Mouse (Mus musculus): ENCODE data around the gene Klhl33. TPM values are rescaled to one million over a fixed set of nuclear protein-coding genes. Genes with fewer than 3 reads are reported as not detected.
"Not testable (repeated sequence)": the region's sequence is repeated elsewhere in the genome, so short reads cannot be mapped to it uniquely, and the experiment has no call there.

The Klhl33 gene
- total and polyA plus RNA-seq, 3 experiments: 0.45 to 1.0 (median 0.46) TPM

DNA sequence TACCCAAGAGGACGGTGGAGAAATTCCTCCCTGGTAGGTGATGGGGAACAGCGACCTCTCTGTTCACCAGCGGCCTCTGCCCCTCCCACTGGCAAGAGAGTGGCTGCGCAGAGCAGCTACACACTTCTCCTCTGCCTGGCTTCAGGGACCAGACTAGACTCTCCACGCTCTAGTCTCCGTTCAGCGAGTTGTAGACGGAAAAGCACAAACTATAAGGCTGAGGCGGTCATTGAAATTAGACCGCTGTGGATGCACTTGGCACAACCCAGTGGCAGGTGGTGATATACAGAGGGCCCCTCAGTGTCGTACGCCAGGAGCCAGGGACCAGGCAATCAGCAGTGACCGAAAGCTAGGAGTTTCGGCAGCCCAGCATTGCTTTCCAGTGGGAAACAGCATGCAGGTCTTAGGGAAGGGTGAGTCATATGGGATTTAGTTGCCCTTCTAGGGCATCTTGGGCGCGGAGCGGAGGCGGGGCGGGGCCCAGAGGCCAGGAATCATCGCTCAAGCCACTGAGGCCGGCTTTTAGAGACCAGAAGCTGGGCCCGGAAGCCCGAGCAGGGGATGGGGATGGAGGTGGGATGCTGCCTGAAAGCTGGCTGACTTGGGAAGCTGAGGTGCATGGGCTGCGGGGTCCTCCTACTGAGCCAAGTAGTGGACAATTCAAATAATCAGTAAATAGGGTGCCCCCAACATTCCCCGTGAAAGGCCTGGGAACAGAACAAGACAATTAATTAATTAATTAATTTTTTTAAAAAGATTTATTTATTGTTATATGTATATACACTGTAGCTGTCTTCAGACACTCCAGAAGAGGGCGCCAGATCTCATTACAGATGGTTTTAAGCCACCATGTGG, 6.9 kb upstream of the Klhl33 start:
- peak; percentile 57 for DNase-seq

DNA sequence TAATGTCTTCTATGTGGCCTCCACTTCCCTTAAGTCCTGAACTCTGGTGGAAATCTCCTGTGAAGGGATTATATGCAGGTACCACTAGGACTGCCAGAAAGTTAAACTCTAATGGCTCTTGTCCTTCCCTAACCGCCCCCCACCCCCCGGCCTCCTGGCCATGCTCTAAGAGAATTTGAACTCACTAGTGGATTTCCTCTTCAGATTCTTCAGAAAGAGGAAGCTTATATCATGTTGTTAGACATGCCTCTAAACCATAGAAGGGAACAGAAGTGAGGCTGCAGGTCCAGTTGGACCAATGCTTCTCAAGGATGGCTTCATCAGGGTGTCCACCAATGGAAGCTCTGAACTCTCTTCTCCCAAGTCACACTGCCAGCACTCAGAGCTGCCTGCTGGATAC, 685 bp upstream of the Klhl33 start:
- not testable (repeated sequence) for DNase-seq

DNA sequence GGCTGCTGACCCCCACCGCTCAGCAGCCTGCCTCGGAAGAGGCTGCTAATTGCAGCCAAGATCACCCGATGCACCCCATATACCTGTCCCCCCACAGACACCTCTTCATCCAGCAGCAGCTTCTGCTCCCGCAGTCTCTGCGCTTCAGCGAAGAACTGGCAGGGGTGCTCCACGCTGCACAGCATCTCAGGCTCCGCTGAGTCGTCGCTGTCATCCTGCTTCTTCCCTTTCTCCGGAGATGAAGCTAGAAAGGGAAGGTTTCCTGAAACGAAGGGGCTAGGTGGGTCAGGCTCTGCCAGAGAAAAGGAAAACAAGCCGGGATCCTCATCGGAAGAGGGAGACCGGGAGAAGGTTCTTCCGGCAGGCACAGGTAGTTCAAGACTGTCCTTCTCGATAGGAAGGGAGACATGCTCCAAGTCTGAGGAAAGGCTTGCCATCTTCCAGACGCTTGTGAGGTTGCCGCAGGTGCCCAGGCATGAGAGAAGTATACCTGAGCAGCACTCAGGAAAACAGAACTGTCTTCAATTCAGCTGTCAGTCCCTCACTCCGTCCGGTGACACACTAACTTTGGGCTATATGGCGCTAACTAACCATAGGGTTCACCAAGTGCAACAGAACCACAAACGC, 447 bp downstream of the Klhl33 start:
- DNase-seq: peak; percentile 29

DNA sequence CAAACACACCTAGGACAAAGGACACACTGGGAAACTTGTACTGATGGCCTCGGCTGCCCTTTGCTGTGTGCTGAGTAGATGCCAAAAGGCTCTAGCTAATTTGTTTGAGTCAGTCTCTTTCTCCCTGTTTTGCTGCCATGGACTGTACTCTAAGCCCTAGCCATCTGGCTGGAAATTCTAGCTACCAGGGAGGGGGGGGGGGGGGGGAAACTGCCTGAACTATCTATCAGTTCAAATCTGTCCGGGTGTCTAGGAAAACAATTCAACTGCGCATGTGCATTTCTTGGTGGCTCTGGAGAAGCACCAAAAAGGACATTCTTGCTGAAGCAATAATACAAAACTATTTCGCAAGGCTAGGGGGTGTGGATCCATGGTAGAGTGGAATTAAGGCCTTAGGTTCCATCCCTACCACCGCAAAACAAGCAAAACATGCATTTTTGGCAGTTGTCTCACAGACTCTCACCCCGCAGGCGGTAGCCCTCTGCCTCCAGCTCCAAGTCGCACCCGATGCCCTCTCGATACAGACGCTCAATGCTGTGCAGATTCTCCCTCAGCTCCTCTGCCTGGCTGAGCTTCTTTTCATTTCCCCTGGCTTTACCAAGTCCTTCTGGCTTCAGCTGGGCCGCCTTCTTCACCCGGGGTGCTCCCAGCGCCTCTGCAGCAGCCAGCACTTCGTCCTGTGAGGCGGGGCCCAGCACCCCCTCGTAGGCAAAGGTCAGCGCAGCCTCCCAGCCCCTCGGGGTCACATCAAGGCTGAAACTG, 1.1 kb downstream of the Klhl33 start:
- peak; percentile 81 for DNase-seq

DNA sequence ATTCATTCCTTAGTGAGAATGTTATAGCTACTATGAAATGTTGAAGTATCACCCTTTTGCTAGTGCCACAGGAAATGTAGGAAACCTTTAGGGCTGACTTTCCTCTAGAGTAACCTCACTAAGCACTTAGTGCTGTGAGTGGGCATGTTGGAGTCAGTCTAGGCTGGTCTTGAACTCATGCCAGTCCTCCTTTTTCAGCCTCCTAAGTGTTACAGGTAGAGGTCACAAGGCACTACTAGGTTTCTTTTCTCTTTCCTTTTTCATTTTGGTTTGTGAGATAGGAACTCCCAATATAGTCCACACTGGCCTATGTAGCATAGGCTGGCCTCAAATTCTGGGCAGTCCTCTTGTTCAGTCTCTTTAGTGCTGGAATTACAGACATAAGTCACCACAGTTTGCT, 1.9 kb downstream of the Klhl33 start:
- no peak for DNase-seq

DNA sequence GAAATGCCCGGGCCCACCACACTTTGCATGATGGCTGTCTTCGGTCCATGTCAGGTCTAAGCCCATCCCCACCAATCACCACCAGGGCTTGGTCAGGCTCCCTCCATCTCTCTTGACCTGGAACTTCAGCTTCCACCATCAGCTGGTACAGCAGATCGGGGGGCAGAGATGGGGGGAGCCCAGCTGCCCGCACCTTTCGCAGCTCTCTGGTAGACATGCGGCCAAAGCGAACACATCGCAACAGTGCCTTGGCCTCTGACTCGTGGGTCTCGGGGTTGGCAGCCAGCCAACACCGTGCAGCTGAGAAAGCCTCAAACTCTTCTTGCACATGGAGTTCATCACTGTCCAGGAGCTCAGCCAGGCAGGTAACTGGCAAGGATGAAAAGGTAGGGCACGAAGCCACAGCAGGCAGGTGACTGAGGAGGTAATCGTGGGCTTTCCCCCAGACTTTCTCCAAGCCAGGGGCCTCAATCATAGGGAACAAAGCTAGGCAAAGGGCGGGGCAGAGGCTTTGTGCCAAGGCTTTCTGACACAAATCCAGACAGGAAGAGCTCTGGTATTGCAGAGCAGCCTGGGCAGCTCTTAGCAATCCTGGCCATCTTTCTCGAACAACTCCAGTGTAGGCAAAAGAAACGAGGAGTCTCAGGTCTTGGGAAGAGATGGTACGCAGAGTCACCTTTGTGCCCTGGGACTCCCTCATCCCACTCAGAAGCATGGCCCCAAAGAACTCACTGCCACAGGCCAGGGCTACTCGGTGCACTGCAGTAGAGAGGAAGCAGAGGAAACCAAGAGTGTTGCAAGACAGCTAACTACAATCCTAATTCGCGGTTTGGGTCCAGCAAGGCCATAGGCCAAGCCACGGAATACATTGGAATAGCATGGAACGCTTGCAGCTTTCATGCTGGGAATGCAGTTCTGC, 4.5 kb downstream of the Klhl33 start:
- DNase-seq: peak; percentile 56

DNA sequence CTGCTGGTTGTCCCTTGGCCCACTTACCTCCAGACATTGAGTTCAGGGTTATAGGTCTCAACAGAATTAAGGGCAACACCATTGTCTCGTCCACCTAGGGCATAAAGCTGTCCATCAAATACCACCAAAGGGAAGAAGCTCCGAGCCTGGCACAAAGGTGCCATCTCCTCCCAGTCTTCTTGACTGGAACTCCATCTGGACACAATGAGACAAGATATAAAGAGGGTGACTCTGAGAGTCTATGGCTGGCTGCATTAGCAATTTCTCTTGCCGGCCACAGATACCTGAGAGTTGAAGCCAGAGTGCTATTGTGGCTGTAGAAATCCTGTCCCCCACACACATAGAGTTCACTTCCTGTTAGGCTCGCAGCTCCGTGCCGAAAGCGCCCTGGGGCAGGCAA, 5.2 kb downstream of the Klhl33 start:
- no peak for DNase-seq

DNA sequence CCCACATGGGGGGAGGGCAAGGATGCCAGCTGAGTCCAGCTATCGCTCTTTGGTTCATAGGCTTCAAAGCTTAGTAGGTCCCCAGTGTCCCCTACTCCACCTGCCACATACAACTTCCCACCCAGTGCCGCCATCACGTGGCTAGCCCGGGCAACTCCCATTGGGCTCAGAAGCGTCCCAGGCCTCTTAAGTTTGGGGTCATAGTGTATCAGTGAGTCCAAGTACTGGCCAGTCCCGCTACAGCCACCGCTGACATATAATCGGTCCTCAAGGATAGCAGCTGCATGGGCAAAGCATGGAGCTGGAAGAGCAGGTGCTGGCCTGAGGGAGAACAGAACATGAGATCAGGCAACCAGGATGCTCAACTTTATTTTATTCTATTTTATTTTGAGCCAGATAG, 5.7 kb downstream of the Klhl33 start:
- DNase-seq: no peak

DNA sequence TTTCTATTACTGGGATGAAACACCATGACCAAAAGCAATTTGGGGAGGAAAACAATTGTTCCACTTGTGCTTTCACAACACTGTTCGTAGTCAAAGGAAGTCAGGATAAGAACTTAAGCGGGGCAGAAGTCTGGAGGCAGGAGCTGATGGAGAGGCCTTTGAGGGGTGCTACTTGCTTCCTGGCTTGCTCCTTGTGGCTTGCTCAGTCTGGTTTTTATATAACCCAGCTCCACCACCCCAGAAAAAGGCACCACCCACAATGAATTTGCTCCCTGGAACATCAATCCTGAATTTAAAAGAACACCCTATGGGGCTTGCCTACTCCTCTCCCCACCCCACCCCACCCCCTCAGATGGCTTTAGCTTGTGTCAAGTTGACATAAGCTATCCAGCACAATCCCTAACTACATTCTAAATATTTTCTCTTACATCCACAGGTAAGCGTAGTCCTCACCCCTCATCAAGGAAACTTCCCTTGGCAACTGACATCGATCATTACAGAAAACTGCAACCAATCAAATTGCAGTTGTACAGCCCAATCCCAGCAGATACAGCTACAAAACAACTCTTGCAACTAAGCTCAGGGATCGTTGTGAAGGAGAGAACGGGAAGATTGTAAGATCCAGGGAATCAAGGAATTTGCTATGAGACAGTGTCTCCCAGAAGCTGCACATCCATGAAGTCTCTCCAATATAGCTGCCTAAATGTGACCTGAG, 20.9 kb downstream of the Klhl33 start:
- DNase-seq: no peak

DNA sequence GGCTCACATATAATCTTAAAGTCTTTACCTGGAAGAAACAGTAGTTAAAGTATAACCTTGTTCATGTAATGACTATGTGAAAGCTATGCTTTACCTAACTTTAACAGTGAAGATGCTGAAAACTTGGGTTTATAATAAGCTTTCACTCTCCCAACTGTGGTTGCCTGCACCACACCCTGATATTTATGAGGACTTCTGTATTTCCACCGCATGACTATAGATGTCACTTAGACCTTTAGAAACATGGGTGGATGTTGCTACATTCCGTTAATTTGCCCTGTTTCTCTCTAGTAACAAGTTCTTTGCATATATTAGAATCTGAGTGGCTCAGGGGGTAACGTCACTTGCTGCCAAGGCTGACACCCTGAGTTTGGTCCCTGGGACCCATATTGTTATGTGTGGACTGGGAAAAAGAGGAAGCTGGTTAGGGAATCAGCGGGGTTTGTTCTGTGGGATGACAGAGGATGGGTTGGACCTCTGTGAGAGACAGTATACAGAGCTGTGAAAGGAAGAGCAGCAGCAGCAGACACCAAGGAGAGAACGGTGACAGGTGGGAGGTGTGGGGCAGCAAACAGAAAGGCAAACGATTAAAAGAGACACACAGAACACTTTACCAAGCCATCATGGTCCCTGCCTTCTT, 21.6 kb downstream of the Klhl33 start:
- no peak for DNase-seq

DNA sequence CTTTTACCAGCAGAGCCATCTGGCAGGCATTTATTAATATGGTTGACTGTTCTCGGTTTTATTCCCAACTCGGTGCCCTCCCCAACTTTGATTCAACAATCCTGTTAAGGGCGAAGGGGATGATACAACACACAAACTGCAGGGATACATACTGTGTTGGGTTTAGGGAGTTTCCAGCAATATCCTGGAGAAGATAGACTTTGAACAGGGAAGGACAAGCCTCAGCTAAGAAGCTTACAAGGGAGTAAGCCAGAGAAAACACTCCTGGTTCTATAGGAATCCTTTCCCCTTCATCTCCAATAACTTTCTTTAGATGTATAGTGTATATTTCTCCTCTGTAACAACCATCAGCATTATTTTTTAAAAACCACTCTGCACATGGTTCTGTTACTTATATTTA, 22.1 kb downstream of the Klhl33 start:
- no peak for DNase-seq

DNA sequence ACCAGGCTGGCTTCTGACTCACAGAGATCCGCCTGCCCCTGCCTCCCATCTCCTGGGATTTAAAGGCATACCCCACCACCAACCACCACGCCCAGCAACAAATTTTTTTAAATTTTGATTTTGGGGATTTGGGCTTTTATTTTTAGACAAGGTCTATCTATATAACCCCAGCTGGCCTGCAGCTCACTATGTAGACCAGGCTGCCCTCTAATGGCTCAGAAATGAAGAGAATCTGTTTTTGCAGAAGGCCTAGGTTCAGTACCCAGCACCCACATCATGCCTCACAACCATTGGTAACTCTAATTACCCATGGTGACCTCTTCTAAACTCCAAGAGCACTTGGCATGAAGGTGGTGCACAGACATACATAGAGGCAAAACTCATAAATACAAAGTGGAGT, 26.0 kb downstream of the Klhl33 start:
- DNase-seq: no peak

DNA sequence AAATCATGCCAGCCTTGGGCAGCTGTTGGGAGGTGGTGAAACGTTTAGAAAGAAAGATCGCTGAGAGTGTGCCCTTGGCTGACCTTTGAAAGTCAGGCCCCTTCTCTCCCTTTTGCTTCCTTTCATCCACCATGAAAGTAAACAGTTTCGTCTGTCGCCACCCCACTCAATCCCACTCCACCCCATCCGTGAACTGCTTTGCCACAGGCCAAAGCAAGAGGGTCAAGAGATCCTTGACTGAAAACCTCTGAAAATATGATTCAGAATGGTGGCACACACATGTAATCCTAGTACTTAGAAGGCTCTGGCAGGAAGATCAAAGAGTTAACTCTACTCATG, 26.5 kb downstream of the Klhl33 start:
- no peak for DNase-seq

DNA sequence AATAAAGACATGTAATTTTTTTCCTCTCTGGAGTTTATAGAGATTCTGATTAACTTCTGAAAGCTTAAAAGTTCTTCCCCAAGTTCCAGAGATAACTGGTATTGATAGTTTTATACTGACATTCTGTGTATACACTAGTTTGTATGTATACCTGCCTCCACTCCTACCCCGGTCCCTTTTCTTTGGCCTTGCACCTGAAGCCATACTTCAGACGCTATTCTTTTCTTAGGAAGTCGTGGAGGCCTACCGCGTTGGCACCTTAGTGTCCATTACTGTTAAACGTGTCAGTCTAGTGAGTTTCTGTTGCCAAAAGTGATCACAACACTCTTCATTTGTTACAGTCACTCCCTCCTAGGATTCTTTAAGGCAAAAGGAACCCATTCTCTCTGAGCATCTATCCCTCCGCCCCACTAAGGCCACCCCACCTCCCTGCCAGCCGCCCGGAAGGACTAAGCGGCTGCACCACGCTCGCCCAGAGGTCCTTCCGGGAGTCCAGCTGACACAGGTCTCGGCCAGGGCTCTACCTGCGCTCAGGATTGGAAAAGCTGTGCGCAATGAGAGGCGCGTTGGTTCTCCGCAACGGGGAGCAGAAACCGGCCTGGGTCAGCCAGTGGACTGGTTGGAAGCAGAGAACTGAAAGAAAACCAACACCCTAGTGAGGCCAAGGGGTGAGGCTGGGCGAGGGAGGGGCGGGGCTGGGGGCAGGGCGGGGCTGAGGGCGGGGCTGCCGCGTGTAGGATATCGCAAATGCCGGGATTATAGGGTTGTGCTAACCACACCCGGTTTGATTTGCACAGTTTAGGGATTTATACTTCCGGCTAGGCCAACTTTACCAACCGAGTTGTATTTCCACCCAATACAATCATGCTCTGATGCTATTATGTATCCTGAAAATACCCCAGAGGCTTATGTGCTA, 27.2 kb downstream of the Klhl33 start, which contains the start of gene Tep1:
Gene Tep1 (minus strand): TSS at position 672 of the 916 bp plus-strand sequence.
- DNase-seq: peak; percentile 89

DNA sequence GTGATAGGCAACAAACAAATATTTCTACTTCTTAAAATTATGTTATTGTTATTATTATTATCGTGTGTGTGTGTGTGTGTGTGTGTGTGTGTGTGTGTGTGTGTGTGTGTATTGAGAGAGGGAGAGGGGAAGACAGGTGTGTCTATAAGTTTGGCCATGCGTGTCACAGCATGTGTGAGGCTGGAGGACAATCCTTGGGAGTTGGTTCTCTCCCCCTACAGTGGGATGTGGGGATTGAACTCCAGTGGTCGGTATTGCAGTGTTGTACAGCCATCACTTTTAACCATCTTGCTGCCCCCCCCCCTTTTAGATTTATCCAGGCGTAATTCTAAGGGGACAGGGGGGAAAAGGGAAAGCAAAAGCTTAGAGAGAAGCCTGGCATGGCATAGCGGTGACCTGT, 28.7 kb downstream of the Klhl33 start:
- DNase-seq: no peak

DNA sequence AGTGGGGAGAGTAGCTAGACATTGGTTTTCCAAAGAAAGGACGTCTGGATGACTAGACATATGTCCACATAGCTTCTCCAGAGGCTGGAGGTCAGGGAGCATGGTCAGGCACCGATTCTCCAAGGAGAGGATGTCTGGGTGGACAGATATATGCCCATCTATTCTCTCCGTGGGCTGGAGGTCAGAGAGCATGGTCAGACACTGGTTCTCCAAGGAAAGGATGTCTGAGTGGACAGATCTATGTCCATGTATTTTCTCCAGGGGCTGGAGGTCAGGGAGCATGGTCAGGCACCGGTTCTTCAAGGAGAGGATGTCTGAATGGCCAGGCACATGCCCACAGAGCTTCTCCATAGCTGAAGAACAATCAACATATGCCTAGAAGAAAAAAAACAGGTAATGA, 29.1 kb downstream of the Klhl33 start:
- no peak for DNase-seq

DNA sequence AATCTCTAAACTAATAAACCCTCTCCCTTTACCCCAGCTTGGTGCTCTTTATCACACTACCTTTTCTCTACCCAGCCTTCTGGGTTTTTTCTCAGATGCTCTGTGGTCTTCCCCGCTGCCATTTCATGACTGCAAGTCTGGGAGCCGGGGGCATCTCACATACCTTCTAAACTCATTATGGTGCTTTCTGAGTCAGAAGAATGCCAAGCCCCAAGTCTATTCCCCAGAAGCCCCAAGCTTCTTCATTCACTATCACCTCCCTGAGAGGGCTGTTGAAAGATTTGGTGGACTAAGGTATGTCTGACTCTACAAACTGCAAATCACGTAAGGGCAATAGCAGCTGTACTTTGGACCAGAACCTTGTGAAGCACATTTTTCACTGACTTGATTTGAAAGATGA, 30.3 kb downstream of the Klhl33 start:
- no peak for DNase-seq

DNA sequence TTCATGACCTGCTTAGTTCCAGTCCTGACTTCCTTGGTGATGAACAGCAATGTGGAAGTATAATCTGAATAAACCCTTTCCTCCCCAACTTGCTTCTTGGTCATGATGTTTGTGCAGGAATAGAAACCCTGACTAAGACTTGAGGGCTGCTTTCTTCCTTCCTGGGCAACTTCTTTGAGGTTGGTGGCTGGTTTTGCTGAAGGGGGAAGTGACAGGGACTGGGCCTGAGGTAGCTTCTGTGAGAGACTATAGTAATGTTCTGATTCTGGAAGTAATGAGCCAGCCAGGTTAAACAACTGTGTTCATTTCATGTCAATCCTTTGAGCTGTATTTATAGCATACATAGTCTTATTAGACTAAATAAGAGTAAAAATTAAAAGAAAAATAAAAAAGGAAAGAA, 32.3 kb downstream of the Klhl33 start:
- DNase-seq: not testable (repeated sequence)

DNA sequence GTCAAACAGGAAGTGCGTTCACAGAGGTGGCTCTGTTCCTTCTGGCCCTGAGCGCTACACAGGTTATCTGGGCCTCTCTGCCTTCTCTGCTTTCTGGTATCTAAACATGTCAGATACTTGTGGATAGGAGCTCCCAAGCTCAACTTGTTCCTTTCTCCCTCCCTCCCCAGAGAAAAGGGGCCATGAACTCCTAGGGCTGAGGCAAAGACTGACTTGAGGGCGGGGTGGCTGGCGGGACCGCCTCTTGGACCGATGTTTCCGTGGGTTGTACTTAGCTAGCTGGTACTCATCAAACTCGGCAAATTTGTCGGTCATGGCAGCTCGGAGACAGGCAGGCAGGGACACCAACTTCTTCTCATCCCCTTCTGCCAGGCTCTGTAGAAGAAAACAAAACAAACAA, 34.7 kb downstream of the Klhl33 start:
- no peak for DNase-seq

DNA sequence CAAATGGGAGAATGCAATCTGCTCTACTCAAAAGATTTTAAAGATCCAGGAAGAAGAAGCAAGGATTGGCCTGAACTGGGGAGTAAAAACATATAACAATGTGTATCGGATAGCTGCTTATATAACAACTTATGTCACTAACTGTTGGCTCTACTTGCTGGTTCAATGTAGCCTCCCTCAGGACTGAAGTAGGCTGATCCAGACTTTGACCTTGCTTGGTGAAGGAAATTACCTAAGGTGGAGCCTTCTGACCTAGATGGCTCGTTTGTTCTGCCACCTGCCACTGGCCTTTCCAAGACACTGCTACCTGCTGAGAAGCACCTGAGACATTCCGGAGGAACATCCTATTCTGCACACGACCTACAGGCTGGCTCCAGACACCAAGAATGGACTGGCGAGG, 41.5 kb downstream of the Klhl33 start:
- DNase-seq: no peak
